Mouse (Mus musculus) G1E (cell line): ENCODE results near the gene Spata31d1d. TPM values are rescaled to one million over a fixed set of nuclear protein-coding genes. Genes with fewer than 3 reads are reported as not detected.
"Not testable (repeated sequence)": the region's sequence is repeated elsewhere in the genome, so short reads cannot be mapped to it uniquely, and the experiment has no call there.

Experiments used
- ATAC-seq: 2 replicates; pipeline ENCODE4 v1.8.0; 2016; ENCODE audit warnings: mild to moderate bottlenecking; ENCODE audit not compliant: insufficient number of reproducible peaks, poor library complexity, low FRiP score, severe bottlenecking; ENCODE audit errors: extremely low read depth
- DNase-seq: peaks from one replicate; pipeline ENCODE4 v3.0.0; 2012; ENCODE audit warnings: low spot score
- H3K27me3 ChIP-seq: 2 replicates; pipeline ENCODE4 v1.6.1; 2012; ENCODE audit warnings: mild to moderate bottlenecking, low read length, inconsistent platforms; ENCODE audit not compliant: insufficient read depth
- H3K36me3 ChIP-seq: replicated peaks from 2 replicates; pipeline ENCODE3; 2012; ENCODE audit warnings: mild to moderate bottlenecking, inconsistent platforms
- H3K4me1 ChIP-seq: 2 replicates; pipeline ENCODE4 v1.6.1; 2012; ENCODE audit warnings: low read depth, low read length, inconsistent platforms, mixed read lengths; ENCODE audit not compliant: insufficient read depth
- H3K4me3 ChIP-seq: 2 replicates; pipeline ENCODE4 v1.5.1; 2012; ENCODE audit warnings: low read depth, mild to moderate bottlenecking, inconsistent platforms, low read length, moderate library complexity, mixed read lengths
- H3K9me3 ChIP-seq: replicated peaks from 2 replicates; pipeline ENCODE4 v1.6.1; 2012; ENCODE audit warnings: inconsistent platforms
- CTCF ChIP-seq: IDR thresholded peaks from 2 replicates; pipeline ENCODE4 v1.5.1; 2012; ENCODE audit warnings: low read depth, low read length, inconsistent platforms, mixed read lengths
- GATA1 ChIP-seq: IDR thresholded peaks from 2 replicates; pipeline ENCODE4 v1.6.1; 2012; ENCODE audit warnings: borderline replicate concordance, low read length, inconsistent platforms, mixed read lengths
- GATA2 ChIP-seq: IDR thresholded peaks from 2 replicates; pipeline ENCODE4 v1.6.1; 2012; ENCODE audit warnings: low read depth, low read length, inconsistent platforms, borderline replicate concordance
- POLR2AphosphoS5 ChIP-seq: IDR thresholded peaks from 2 replicates; pipeline ENCODE4 v1.6.1; 2012; ENCODE audit warnings: low read depth, low read length, inconsistent platforms; ENCODE audit not compliant: insufficient replicate concordance
- TAL1 ChIP-seq: conservative IDR thresholded peaks from 2 replicates; pipeline ENCODE4 v1.6.1; 2012; ENCODE audit warnings: low read depth, low read length, inconsistent platforms, mixed read lengths
- polyA plus RNA-seq: library from polyadenylated mRNA; stranded (reverse); fragments of >175 nt; gene quantifications from 2 replicates; pipeline ENCODE4 v1.2.3, GENCODE M21; 2012
- total RNA-seq, 2 experiments: library from RNA; stranded (forward) in 1 of 2; stranded (reverse) in 1 of 2; fragments of 200-1000 nt in 1 of 2; fragments of >200 nt in 1 of 2; fragmentation: Nextera tagmentation in 1 of 2; gene quantifications; 2 replicates each; pipeline ENCODE4 v1.2.3; 2014 to 2017

Gene Spata31d1d
- total and polyA plus RNA-seq, 3 experiments = 0.05 TPM; not detected in 2

GRCm38 (mm10) chr13:59719475-59719874 lies 12.1 kb downstream of the Spata31d1d start:
- Histone ChIP-seq H3K4me1 (peaks cover 51% of the 10 kb centered on the region), H3K4me3 (no peak overlapping the region), H3K27me3 (peaks cover 32% of the 10 kb centered on the region), H3K9me3 (no peaks in the 10 kb centered on the region), H3K36me3 (no peaks in the 10 kb centered on the region)
- TF ChIP-seq CTCF (no peak), TAL1 (0 out of 2 replicates have a peak, but pooled peaks have one; percentile 16), GATA1 (no peak), POLR2AphosphoS5 (no peak), GATA2 (no peak)
- DNase-seq = no peak
- ATAC-seq = peak; percentile 61; the same call in 1 of the 2 replicates

GRCm38 (mm10) chr13:59718857-59719440 lies 12.6 kb downstream of the Spata31d1d start:
- not testable (repeated sequence) for H3K4me3 ChIP-seq, DNase-seq, ATAC-seq, H3K9me3 ChIP-seq, H3K36me3 ChIP-seq
- Histone ChIP-seq H3K27me3 (peaks cover 37% of the 10 kb centered on the region), H3K4me1 (peaks cover 53% of the 10 kb centered on the region)

GRCm38 (mm10) chr13:59713710-59714109 lies 17.8 kb downstream of the Spata31d1d start:
- no peak for ATAC-seq

GRCm38 (mm10) chr13:59711984-59712383 lies 19.6 kb downstream of the Spata31d1d start, which contains the start of gene Spata31d1b:
Gene Spata31d1b (plus strand): TSS chr13:59712284.
- H3K27me3 ChIP-seq = peaks cover 54% of the 10 kb centered on the region
- H3K4me3 ChIP-seq = not testable (repeated sequence)
- ATAC-seq = peak; percentile 22; the same call in 1 of the 2 replicates

More at GRCm38 (mm10) chr13:59713710-59714109, 17.8 kb downstream of the Spata31d1d start:
- Histone ChIP-seq H3K27me3 (peaks cover 60% of the 10 kb centered on the region), H3K4me1 (peaks cover 43% of the 10 kb centered on the region), H3K4me3 (no peak overlapping the region), H3K36me3 (no peaks in the 10 kb centered on the region), H3K9me3 (no peaks in the 10 kb centered on the region)
- no peak for DNase-seq
- TF ChIP-seq CTCF (no peak), GATA1 (no peak), POLR2AphosphoS5 (no peak), GATA2 (no peak), TAL1 (no peak)

GRCm38 (mm10) chr13:59710230-59710629 lies 21.3 kb downstream of the Spata31d1d start, which contains the start of gene Spata31d1a:
Gene Spata31d1a (minus strand): TSS chr13:59710330.
- Histone ChIP-seq H3K4me3 (no peak within 1 kb of the TSS), H3K27me3 (peaks cover 41% of the 10 kb centered on the region), H3K36me3 (no peaks in the 10 kb centered on the region), H3K9me3 (no peaks in the 10 kb centered on the region), H3K4me1 (peaks cover 23% of the 10 kb centered on the region)
- DNase-seq (no peak), ATAC-seq (no peak)
- TF ChIP-seq CTCF (no peak), TAL1 (no peak), GATA2 (no peak)

More at GRCm38 (mm10) chr13:59711984-59712383, 19.6 kb downstream of the Spata31d1d start, which contains the start of gene Spata31d1b:
- not testable (repeated sequence) for H3K36me3 ChIP-seq, DNase-seq, H3K9me3 ChIP-seq
- H3K4me1 ChIP-seq = peaks cover 36% of the 10 kb centered on the region

GRCm38 (mm10) chr13:59704562-59704961 lies 27.0 kb downstream of the Spata31d1d start:
- no peak overlapping the region for H3K4me3 ChIP-seq
- TF ChIP-seq GATA2 = no peak
- TF ChIP-seq TAL1 = no peak
- no peak for TF ChIP-seq CTCF
- TF ChIP-seq POLR2AphosphoS5 = no peak
- TF ChIP-seq GATA1 = no peak
- no peak for DNase-seq
- H3K4me1 ChIP-seq = peaks cover 15% of the 10 kb centered on the region
- peaks cover 44% of the 10 kb centered on the region for H3K27me3 ChIP-seq
- no peaks in the 10 kb centered on the region for H3K36me3 ChIP-seq
- no peak for ATAC-seq
- no peaks in the 10 kb centered on the region for H3K9me3 ChIP-seq

GRCm38 (mm10) chr13:59703514-59703913 lies 28.0 kb downstream of the Spata31d1d start:
- no peak overlapping the region for H3K4me3 ChIP-seq
- no peaks in the 10 kb centered on the region for H3K9me3 ChIP-seq
- ATAC-seq = no peak
- peaks cover 15% of the 10 kb centered on the region for H3K4me1 ChIP-seq
- TF ChIP-seq CTCF = no peak
- DNase-seq = no peak
- H3K36me3 ChIP-seq = no peaks in the 10 kb centered on the region
- peaks cover 50% of the 10 kb centered on the region for H3K27me3 ChIP-seq

GRCm38 (mm10) chr13:59700137-59700536 lies 31.4 kb downstream of the Spata31d1d start:
- not testable (repeated sequence) for H3K4me3 ChIP-seq, DNase-seq, ATAC-seq, H3K9me3 ChIP-seq, H3K36me3 ChIP-seq
- peaks cover 15% of the 10 kb centered on the region for H3K4me1 ChIP-seq
- peaks cover 61% of the 10 kb centered on the region for H3K27me3 ChIP-seq
